Mouse (Mus musculus) ES-E14 (cell line): ENCODE measurements around the gene Scfd2. TPM values are rescaled to one million over a fixed set of nuclear protein-coding genes. Genes with fewer than 3 reads are reported as not detected.

ENCODE experiments used
- DNase-seq: peaks from one replicate; pipeline ENCODE4 v3.0.0-alpha.2; 2013; ENCODE audit warnings: low read depth, low spot score
- H3K27ac ChIP-seq: 2 replicates; pipeline ENCODE4 v1.5.1; 2012; ENCODE audit warnings: low read depth, mild to moderate bottlenecking, low read length, moderate library complexity, mixed read lengths; ENCODE audit not compliant: poor library complexity, insufficient read depth, severe bottlenecking
- H3K36me3 ChIP-seq: 2 replicates; pipeline ENCODE4 v1.6.1; 2012; ENCODE audit warnings: mild to moderate bottlenecking, low read length, moderate library complexity, mixed read lengths; ENCODE audit not compliant: control insufficient read depth, poor library complexity, insufficient read depth, severe bottlenecking
- H3K4me1 ChIP-seq, 2 experiments: fragments of 150-350 bp in 1 of 2; sonication (generic) in 1 of 2; 2 replicates each; pipeline ENCODE4 v1.6.1; 2012; ENCODE audit warnings: low read length in 2 of 2, mild to moderate bottlenecking in 1 of 2, mixed read lengths in 1 of 2; ENCODE audit not compliant: control insufficient read depth in 2 of 2, insufficient read depth in 2 of 2, poor library complexity in 1 of 2
- H3K4me3 ChIP-seq, 2 experiments: fragments of 150-350 bp in 1 of 2; sonication (generic) in 1 of 2; 2 replicates each; pipeline ENCODE4 v1.5.1; 2012; ENCODE audit warnings: low read length in 2 of 2, low read depth in 1 of 2, mild to moderate bottlenecking in 1 of 2, mixed read lengths in 1 of 2; ENCODE audit not compliant: insufficient read depth in 1 of 2, poor library complexity in 1 of 2, severe bottlenecking in 1 of 2
- H3K9ac ChIP-seq: 2 replicates; pipeline ENCODE4 v1.6.1; 2012; ENCODE audit warnings: low read depth, mild to moderate bottlenecking, low read length, mixed read lengths; ENCODE audit not compliant: poor library complexity, insufficient read depth, severe bottlenecking
- H3K9me3 ChIP-seq: fragments of 150-350 bp; sonication (generic); 2 replicates; pipeline ENCODE4 v1.6.1; 2012; ENCODE audit warnings: low read depth, mild to moderate bottlenecking, low read length; ENCODE audit not compliant: control insufficient read depth, insufficient read depth
- CHD2 ChIP-seq: IDR thresholded peaks from 2 replicates; pipeline ENCODE4 v1.6.1; 2014; ENCODE audit warnings: mild to moderate bottlenecking, low read depth, low read length, inconsistent platforms
- HCFC1 ChIP-seq: IDR thresholded peaks from 2 replicates; pipeline ENCODE4 v1.6.1; 2012; ENCODE audit warnings: low read length, inconsistent platforms, borderline replicate concordance; ENCODE audit not compliant: insufficient read depth
- MAFK ChIP-seq: IDR thresholded peaks from 2 replicates; pipeline ENCODE4 v1.6.1; 2014; ENCODE audit warnings: mild to moderate bottlenecking, low read depth, low read length, inconsistent platforms; ENCODE audit not compliant: insufficient read depth
- ZC3H11A ChIP-seq: IDR thresholded peaks from 2 replicates; pipeline ENCODE4 v1.6.1; 2012; ENCODE audit warnings: low read depth, mild to moderate bottlenecking, inconsistent platforms, low read length, borderline replicate concordance
- ZNF384 ChIP-seq: IDR thresholded peaks from 2 replicates; pipeline ENCODE4 v1.6.1; 2012; ENCODE audit warnings: low read depth, low read length, inconsistent platforms
- in situ Hi-C, 2 experiments: fragments of 600-800 bp; cut with MboI; formaldehyde crosslinking; loops; one replicate each; pipeline ENCODE4 v1.15.1; 2025; ENCODE audit warnings: low sequenced_read_pairs in 2 of 2, inconsistent platforms in 1 of 2; ENCODE audit not compliant: unreplicated experiment in 2 of 2
- total RNA-seq: library from RNA; depleted of rRNA; stranded (reverse); fragments of 300-350 nt; gene quantifications from 2 replicates; pipeline ENCODE4 v1.2.3, GENCODE M21; 2012

Scfd2 gene
- total RNA-seq, 1 experiment = 25.8 TPM

- DNase-seq = no peak
- in situ Hi-C loops = no loop called here
- H3K4me1 ChIP-seq = no peaks in the 10 kb centered on the region
- no peaks in the 10 kb centered on the region for H3K9me3 ChIP-seq
- H3K36me3 ChIP-seq = no peaks in the 10 kb centered on the region
- TF ChIP-seq CHD2 (no peak), ZC3H11A (no peak), ZNF384 (no peak), HCFC1 (no peak), MAFK (no peak)
- H3K27ac ChIP-seq = no peak overlapping the region
- H3K4me3 ChIP-seq = no peak overlapping the region
- H3K9ac ChIP-seq = no peak overlapping the region
Observed at GRCm38 (mm10) chr5:74245641-74246145, 285.9 kb downstream of the Scfd2 start.

- no peak for TF ChIP-seq CHD2
- no peak for TF ChIP-seq HCFC1
- no peak for TF ChIP-seq ZNF384
- no peak for TF ChIP-seq ZC3H11A
- TF ChIP-seq MAFK = no peak
- in situ Hi-C loops = no loop called here
- Histone ChIP-seq H3K4me1 (no peaks in the 10 kb centered on the region), H3K9ac (no peak overlapping the region), H3K9me3 (no peaks in the 10 kb centered on the region), H3K36me3 (no peaks in the 10 kb centered on the region), H3K27ac (no peak overlapping the region), H3K4me3 (no peak overlapping the region)
- no peak for DNase-seq
Observed at GRCm38 (mm10) chr5:74244406-74245019, 287.0 kb downstream of the Scfd2 start.

GRCm38 (mm10) chr5:74242654-74243053 lies 288.9 kb downstream of the Scfd2 start:
- no peak overlapping the region for H3K4me3 ChIP-seq
- TF ChIP-seq HCFC1 (no peak), ZNF384 (no peak), CHD2 (no peak), ZC3H11A (no peak), MAFK (no peak)
- no peak overlapping the region for H3K27ac ChIP-seq
- H3K4me1 ChIP-seq = no peaks in the 10 kb centered on the region
- no peaks in the 10 kb centered on the region for H3K36me3 ChIP-seq
- in situ Hi-C loops = no loop called here
- H3K9ac ChIP-seq = no peak overlapping the region
- DNase-seq = no peak
- H3K9me3 ChIP-seq = no peaks in the 10 kb centered on the region

- no peak for DNase-seq
- in situ Hi-C loops = no loop called here
Observed at GRCm38 (mm10) chr5:74240926-74241680, 290.5 kb downstream of the Scfd2 start.

More at GRCm38 (mm10) chr5:74240926-74241680, 290.5 kb downstream of the Scfd2 start:
- Histone ChIP-seq H3K9ac (no peak overlapping the region), H3K27ac (no peak overlapping the region), H3K36me3 (no peaks in the 10 kb centered on the region), H3K4me3 (no peak overlapping the region), H3K9me3 (no peaks in the 10 kb centered on the region), H3K4me1 (no peaks in the 10 kb centered on the region)
- TF ChIP-seq MAFK = no peak
- TF ChIP-seq ZC3H11A = no peak
- no peak for TF ChIP-seq CHD2
- no peak for TF ChIP-seq ZNF384
- no peak for TF ChIP-seq HCFC1
